Mouse (Mus musculus) hindbrain, embryonic 12.5 days (tissue): ENCODE results near the gene Myh3. TPM values are rescaled to one million over a fixed set of nuclear protein-coding genes. Genes with fewer than 3 reads are reported as not detected.

Experiments used
- ATAC-seq: fragments of 200-750 bp; cut with Nextera tagmentation; 2 replicates; pipeline ENCODE4 v1.8.0; 2017; ENCODE audit warnings: moderate TSS enrichment; ENCODE audit not compliant: low FRiP score
- H3K27ac ChIP-seq: fragments of 300-500 bp; sonication (generic); 2 replicates; pipeline ENCODE4 v1.5.1; 2016; ENCODE audit warnings: mild to moderate bottlenecking
- H3K27me3 ChIP-seq: fragments of 300-500 bp; sonication (generic); 2 replicates; pipeline ENCODE4 v1.6.1; 2016; ENCODE audit warnings: mild to moderate bottlenecking
- H3K36me3 ChIP-seq: fragments of 300-500 bp; sonication (generic); 2 replicates; pipeline ENCODE4 v1.6.1; 2016; ENCODE audit warnings: mild to moderate bottlenecking
- H3K4me1 ChIP-seq: fragments of 300-500 bp; sonication (generic); 2 replicates; pipeline ENCODE4 v1.6.1; 2016
- H3K4me2 ChIP-seq: fragments of 300-500 bp; sonication (generic); replicated peaks from 2 replicates; pipeline ENCODE4 v1.6.1; 2016; ENCODE audit warnings: mild to moderate bottlenecking
- H3K4me3 ChIP-seq: fragments of 300-500 bp; sonication (generic); 2 replicates; pipeline ENCODE4 v1.5.1; 2016; ENCODE audit warnings: mild to moderate bottlenecking
- H3K9ac ChIP-seq: fragments of 300-500 bp; sonication (generic); 2 replicates; pipeline ENCODE4 v1.6.1; 2016; ENCODE audit warnings: mild to moderate bottlenecking, moderate library complexity
- H3K9me3 ChIP-seq: fragments of 300-500 bp; sonication (generic); replicated peaks from 2 replicates; pipeline ENCODE4 v1.6.1; 2016; ENCODE audit warnings: mild to moderate bottlenecking
- WGBS: fragments of 180-500 bp; shearing (Covaris S2); methylation state at CpG from one replicate; pipeline ENCODE4 v1.1.7; 2016; 5-methylcytosine and 5-hydroxymethylcytosine counted together
- polyA plus RNA-seq: library from polyadenylated mRNA; unstranded; fragments of >200 nt; fragmentation: Nextera tagmentation; extraction: Ambion mirVana; gene quantifications from 2 replicates; pipeline ENCODE4 v1.2.1, GENCODE M21; 2016

Gene Myh3
- polyA plus RNA-seq, 1 experiment from 2014 or later: 4.3 TPM

DNA sequence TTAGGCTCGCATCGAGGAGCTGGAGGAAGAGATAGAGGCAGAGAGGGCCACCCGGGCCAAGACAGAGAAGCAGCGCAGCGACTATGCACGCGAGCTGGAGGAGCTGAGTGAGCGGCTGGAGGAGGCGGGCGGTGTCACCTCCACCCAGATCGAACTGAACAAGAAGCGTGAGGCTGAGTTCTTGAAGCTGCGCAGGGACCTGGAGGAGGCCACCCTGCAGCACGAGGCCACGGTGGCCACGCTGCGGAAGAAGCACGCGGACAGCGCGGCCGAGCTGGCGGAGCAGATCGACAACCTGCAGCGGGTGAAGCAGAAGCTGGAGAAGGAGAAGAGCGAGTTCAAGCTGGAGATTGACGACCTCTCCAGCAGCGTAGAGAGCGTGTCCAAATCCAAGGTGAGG, 16.4 kb downstream of the Myh3 start:
- no peak overlapping the region for H3K9ac ChIP-seq
- H3K9me3 ChIP-seq: no peaks in the 10 kb centered on the region
- WGBS: 78% methylated on average over 29 of the region's 29 CpGs
- H3K4me2 ChIP-seq: no peak overlapping the region
- no peaks in the 10 kb centered on the region for H3K36me3 ChIP-seq
- H3K27me3 ChIP-seq: peaks cover 8% of the 10 kb centered on the region
- no peak overlapping the region for H3K27ac ChIP-seq
- H3K4me1 ChIP-seq: no peaks in the 10 kb centered on the region
- no peak overlapping the region for H3K4me3 ChIP-seq
- no peak for ATAC-seq

DNA sequence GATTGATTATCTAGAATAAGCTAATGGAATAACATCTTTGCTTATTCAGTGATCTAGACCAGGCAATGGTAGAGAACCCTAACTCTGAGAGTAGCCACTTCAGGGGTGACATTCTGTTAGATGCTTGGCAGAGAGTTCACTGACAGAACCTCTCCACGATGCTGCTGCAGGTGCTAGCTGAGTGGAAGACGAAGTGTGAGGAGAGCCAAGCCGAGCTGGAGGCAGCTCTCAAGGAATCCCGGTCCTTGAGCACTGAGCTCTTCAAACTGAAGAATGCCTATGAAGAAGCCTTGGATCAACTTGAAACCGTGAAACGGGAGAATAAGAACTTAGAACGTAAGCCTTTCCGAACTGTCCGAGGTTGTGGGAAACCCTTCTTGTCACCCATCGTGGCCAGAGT, 19.6 kb downstream of the Myh3 start:
- H3K4me1 ChIP-seq: no peaks in the 10 kb centered on the region
- 96% methylated on average over 10 of the region's 10 CpGs for WGBS
- no peak for ATAC-seq
- no peak overlapping the region for H3K27ac ChIP-seq
- no peak overlapping the region for H3K4me3 ChIP-seq
- no peak overlapping the region for H3K9ac ChIP-seq
- no peak overlapping the region for H3K4me2 ChIP-seq
- H3K9me3 ChIP-seq: no peaks in the 10 kb centered on the region
- H3K36me3 ChIP-seq: no peaks in the 10 kb centered on the region
- peaks cover 10% of the 10 kb centered on the region for H3K27me3 ChIP-seq

DNA sequence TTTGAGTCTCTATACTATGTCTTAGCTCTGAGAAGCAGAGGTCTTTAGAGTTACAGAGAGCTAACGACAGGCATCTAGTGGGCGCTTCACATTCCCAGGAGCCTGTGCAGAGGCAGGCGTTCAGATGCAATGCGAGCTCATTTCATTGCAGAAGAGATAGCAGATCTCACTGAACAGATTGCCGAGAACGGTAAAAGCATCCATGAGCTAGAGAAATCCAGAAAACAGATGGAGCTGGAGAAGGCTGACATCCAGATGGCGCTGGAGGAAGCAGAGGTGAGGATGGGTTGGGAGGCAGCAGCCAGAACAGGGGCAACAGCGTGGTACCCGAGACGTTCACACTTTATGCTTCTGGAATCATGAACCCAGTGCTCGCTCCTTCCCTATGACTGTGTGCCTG, 20.3 kb downstream of the Myh3 start:
- Histone ChIP-seq H3K27me3 (peaks cover 10% of the 10 kb centered on the region), H3K9me3 (no peaks in the 10 kb centered on the region), H3K36me3 (no peaks in the 10 kb centered on the region), H3K4me1 (no peaks in the 10 kb centered on the region), H3K27ac (no peak overlapping the region), H3K4me3 (no peak overlapping the region), H3K4me2 (no peak overlapping the region), H3K9ac (no peak overlapping the region)
- WGBS: 90% methylated on average over 11 of the region's 11 CpGs
- ATAC-seq: no peak

DNA sequence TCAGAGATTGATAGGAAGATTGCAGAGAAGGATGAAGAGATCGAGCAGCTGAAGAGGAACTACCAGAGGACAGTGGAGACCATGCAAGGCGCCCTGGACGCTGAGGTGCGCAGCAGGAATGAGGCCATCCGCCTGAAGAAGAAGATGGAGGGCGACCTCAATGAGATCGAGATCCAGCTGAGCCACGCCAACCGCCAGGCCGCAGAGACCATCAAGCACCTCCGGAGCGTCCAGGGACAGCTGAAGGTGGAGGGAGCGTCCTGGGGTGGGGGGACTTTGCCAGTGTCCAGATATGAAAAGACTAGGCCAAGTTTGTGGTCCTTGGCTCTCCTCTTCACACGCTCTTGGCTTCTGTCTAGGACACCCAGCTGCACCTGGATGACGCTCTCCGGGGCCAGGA, 21.1 kb downstream of the Myh3 start:
- H3K27ac ChIP-seq: no peak overlapping the region
- no peak for ATAC-seq
- peaks cover 10% of the 10 kb centered on the region for H3K27me3 ChIP-seq
- H3K9ac ChIP-seq: no peak overlapping the region
- H3K4me2 ChIP-seq: no peak overlapping the region
- H3K9me3 ChIP-seq: no peaks in the 10 kb centered on the region
- H3K4me1 ChIP-seq: no peaks in the 10 kb centered on the region
- H3K36me3 ChIP-seq: no peaks in the 10 kb centered on the region
- 94% methylated on average over 16 of the region's 16 CpGs for WGBS
- no peak overlapping the region for H3K4me3 ChIP-seq

DNA sequence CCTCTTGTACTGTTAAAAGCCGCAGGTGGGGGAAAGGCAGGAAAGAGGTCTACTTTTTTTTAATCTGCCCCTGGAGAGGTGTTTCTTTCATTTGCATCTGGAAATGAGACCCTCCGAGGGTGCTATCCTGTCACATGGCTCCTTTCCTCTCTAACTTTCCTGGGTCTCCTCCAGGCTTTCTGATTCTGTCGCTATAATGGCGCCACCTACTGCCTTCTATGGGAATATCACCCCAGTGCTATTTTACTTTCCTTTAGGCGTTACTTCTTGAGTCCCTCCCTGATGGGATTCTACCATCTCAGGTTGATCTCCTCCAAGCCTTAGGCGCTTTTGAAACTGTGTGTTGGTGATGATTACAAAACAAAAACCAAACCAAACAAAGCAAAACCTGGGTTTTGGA, 22.1 kb downstream of the Myh3 start:
- Histone ChIP-seq H3K9me3 (no peaks in the 10 kb centered on the region), H3K27ac (no peak overlapping the region), H3K4me3 (no peak overlapping the region), H3K4me2 (no peak overlapping the region), H3K9ac (no peak overlapping the region), H3K27me3 (peaks cover 7% of the 10 kb centered on the region), H3K36me3 (no peaks in the 10 kb centered on the region), H3K4me1 (peaks cover 4% of the 10 kb centered on the region; the same call in 1 of the 2 replicates)
- 31% methylated on average over 6 of the region's 6 CpGs for WGBS
- no peak for ATAC-seq

DNA sequence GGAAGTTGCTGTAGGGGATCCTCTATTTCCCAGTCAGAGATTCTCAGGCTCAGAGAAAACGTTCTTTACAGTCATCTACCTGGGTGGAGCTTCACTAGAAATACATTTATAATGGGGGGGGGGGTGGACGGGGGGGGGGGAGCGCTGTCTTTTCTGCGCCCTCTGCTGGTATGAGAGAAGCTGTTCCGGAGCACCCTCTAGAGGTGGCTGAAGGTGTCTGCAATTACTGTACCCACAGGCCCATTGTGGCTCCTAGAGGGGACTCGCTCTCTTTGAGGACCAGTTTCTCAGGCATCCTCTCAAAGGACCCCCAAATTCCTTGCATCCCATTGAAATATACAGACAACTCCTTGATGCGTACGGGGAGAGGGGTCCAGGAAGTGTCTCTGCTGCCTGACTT, 23.6 kb downstream of the Myh3 start:
- Histone ChIP-seq H3K27me3 (peaks cover 7% of the 10 kb centered on the region), H3K4me2 (no peak overlapping the region), H3K4me3 (no peak overlapping the region), H3K4me1 (peaks cover 8% of the 10 kb centered on the region), H3K9me3 (no peaks in the 10 kb centered on the region), H3K9ac (no peak overlapping the region), H3K27ac (no peak overlapping the region), H3K36me3 (no peaks in the 10 kb centered on the region)
- no peak for ATAC-seq
- WGBS: 23% methylated on average over 8 of the region's 8 CpGs

DNA sequence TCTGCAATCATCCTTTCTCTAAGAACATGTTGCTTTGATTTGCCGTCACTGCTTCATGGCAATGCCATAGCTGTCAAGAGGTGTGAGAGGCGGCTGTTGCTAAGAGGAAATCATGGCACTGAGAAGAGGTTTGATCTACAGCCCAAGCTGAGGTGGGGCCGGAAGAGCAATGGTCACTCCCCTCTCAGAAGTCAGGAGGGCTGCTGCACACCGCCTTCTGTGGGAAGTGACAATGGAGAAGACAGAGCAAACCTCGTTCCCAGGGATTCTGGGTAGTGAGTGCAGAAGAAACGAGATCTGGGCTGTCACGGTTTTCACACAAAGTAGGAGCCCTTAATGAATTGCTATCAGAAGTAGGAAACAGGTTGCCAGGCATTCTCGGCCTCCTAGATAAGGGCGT, 25.2 kb downstream of the Myh3 start:
- Histone ChIP-seq H3K36me3 (no peaks in the 10 kb centered on the region), H3K4me1 (peaks cover 8% of the 10 kb centered on the region), H3K4me2 (no peak overlapping the region), H3K9ac (no peak overlapping the region), H3K27me3 (peaks cover 7% of the 10 kb centered on the region), H3K4me3 (no peak overlapping the region), H3K27ac (no peak overlapping the region), H3K9me3 (no peaks in the 10 kb centered on the region)
- ATAC-seq: no peak
- WGBS: 87% methylated on average over 9 of the region's 9 CpGs

DNA sequence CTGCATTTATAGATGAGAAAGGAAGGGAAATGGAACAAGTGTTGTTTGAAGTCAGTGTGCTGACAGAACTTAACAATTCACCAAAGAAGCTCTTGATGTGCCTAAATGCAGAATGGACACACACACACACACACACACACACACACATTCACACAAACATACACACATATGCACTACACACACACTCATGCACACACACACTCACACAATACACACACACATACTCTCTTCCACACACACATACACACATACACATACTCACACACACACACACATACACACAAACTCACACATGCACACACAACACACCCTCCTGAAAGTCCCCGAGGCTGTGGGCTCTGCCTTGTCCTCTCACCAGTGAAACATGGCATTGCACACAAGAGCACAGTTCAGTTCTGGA, 26.1 kb downstream of the Myh3 start:
- Histone ChIP-seq H3K4me1 (peaks cover 8% of the 10 kb centered on the region), H3K36me3 (no peaks in the 10 kb centered on the region), H3K27ac (no peak overlapping the region), H3K4me2 (no peak overlapping the region), H3K4me3 (no peak overlapping the region), H3K9me3 (no peaks in the 10 kb centered on the region), H3K27me3 (peaks cover 4% of the 10 kb centered on the region), H3K9ac (no peak overlapping the region)
- WGBS: 83% methylated on average over 1 of the region's 1 CpGs
- no peak for ATAC-seq

DNA sequence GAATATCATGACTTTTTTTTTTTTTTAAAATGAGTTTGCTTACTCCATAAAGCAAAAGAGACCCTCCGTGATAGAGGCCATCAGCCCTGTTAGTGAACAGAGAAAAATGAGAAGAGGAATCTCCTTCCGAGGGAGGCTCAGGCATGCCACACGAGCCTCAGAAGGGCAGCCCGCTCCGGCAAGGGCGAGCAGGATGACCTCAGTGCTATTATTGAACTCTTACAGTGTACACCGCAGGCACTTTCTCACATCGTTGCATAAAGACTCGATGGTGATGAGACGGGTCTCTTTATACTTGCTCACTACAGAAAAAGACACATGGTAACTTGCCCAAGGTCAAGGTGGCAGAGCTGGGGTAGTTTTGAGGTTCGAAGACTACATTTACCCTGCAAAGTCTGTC, 26.6 kb downstream of the Myh3 start:
- no peak overlapping the region for H3K9ac ChIP-seq
- no peak overlapping the region for H3K4me2 ChIP-seq
- H3K27ac ChIP-seq: no peak overlapping the region
- no peaks in the 10 kb centered on the region for H3K9me3 ChIP-seq
- H3K4me1 ChIP-seq: peaks cover 8% of the 10 kb centered on the region
- no peak overlapping the region for H3K4me3 ChIP-seq
- no peaks in the 10 kb centered on the region for H3K27me3 ChIP-seq
- ATAC-seq: no peak
- WGBS: 72% methylated on average over 11 of the region's 11 CpGs
- no peaks in the 10 kb centered on the region for H3K36me3 ChIP-seq

DNA sequence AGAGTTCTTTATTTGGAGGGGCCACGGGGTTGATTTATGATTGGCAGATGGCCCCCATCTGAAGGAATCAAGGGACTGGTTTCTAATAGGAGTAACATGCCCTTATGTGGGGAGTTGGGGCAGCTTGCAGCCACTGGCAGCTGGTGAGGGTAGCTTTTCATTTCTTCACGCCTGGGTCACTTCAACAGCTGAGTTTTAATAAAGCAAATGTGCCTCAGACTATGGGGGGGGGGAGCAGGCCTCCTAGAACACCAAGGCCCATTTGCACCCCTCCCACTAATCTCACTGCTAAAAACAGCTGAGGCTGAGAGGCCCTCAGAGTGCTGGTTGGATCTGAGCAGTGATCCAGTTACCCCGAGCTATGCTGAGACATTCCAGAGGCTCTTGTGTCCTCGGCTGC, 27.6 kb downstream of the Myh3 start:
- Histone ChIP-seq H3K27ac (no peak overlapping the region), H3K4me1 (peaks cover 8% of the 10 kb centered on the region), H3K9ac (no peak overlapping the region), H3K4me2 (no peak overlapping the region), H3K27me3 (no peaks in the 10 kb centered on the region), H3K4me3 (no peak overlapping the region), H3K36me3 (no peaks in the 10 kb centered on the region), H3K9me3 (no peaks in the 10 kb centered on the region)
- ATAC-seq: no peak
- WGBS: 45% methylated on average over 4 of the region's 4 CpGs

DNA sequence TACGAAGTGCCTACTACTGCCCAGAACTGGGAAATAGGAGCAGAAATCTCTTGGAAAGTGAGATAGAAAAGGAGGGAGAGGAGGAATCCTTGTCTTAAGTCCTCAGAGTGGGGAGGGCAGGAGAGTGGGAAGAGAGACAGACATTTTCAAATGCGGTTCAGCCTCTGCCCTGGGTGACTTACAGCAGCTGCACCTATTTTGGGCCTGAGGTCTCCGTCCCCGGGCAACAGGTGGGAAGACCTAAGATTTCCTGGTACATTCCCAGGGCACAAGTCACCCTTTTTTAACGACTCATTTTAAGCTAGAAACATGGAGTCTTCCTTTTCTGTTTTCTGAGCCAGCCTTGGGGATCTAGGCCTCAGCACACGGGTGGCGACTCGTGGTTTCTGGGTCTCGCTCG, 28.9 kb downstream of the Myh3 start:
- Histone ChIP-seq H3K27ac (no peak overlapping the region), H3K4me2 (no peak overlapping the region), H3K9me3 (no peaks in the 10 kb centered on the region), H3K27me3 (no peaks in the 10 kb centered on the region), H3K4me1 (peaks cover 8% of the 10 kb centered on the region), H3K9ac (no peak overlapping the region), H3K4me3 (no peak overlapping the region), H3K36me3 (no peaks in the 10 kb centered on the region)
- no peak for ATAC-seq
- 84% methylated on average over 10 of the region's 10 CpGs for WGBS

DNA sequence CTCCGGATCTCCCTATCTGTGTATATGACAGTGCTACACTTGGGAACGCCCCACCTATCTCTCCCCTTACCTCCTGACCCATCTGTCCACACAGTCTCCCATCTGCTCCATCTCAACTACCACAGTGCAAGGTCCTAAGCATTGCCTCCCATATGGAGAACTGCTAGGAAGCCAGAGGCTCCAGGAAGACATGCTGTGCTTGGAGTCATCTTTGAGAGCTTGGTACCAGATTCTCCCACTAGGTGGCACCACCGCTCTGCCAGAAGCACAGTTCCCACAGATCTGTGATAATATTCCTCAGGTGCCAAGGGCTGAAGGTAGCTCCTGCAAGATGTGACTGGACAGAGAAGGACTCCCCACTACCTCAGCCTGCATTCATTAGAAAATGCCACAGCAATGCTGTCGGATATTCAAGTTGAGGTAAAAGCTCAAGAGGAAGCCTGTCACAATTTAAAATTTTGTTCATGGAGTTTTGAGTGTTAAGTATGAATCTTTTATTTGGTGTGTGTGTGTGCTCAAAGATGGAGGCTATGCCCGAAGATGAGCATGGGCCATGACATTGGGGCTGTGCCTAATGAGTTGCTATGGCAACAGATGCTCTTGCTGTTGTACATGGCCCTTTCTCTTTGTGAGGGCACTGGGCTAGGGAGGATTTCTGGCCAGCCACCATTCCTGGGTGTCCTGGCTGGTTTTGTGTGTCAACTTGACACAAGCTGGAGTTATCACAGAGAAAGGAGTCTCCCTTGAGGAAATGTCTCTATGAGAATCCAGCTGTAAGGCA, 32.3 kb downstream of the Myh3 start:
- Histone ChIP-seq H3K4me1 (peaks cover 3% of the 10 kb centered on the region; the same call in 1 of the 2 replicates), H3K4me3 (no peak overlapping the region), H3K27me3 (no peaks in the 10 kb centered on the region), H3K27ac (no peak overlapping the region), H3K9me3 (no peaks in the 10 kb centered on the region), H3K4me2 (no peak overlapping the region), H3K36me3 (no peaks in the 10 kb centered on the region), H3K9ac (no peak overlapping the region)
- ATAC-seq: no peak
- WGBS: 39% methylated on average over 5 of the region's 5 CpGs
